Mouse (Mus musculus) myocyte (in vitro differentiated cells): ENCODE measurements around the gene Wdr82.

ENCODE experiments used
- CEBPB ChIP-seq: IDR thresholded peaks from 2 replicates; pipeline ENCODE4 v1.6.1; 2011; ENCODE audit warnings: mild to moderate bottlenecking, moderate library complexity; ENCODE audit not compliant: poor library complexity, insufficient read depth, severe bottlenecking
- E2F4 ChIP-seq: IDR thresholded peaks from one replicate; pipeline ENCODE4 v1.6.1; 2011; ENCODE audit warnings: mild to moderate bottlenecking, control low read depth, moderate library complexity; ENCODE audit not compliant: insufficient read depth
- MAX ChIP-seq: IDR thresholded peaks from one replicate; pipeline ENCODE4 v1.6.1; 2011; ENCODE audit warnings: low read depth, mild to moderate bottlenecking, control low read depth
- MYOD1 ChIP-seq, 3 experiments: IDR thresholded peaks; one replicate each; pipeline ENCODE4 v1.6.1; 2011; ENCODE audit warnings: control low read depth in 2 of 3, low read depth in 2 of 3, mild to moderate bottlenecking in 2 of 3, moderate library complexity in 1 of 3; ENCODE audit not compliant: insufficient read length in 2 of 3, control insufficient read depth in 1 of 3
- MYOG ChIP-seq, 3 experiments: IDR thresholded peaks; one replicate each; pipeline ENCODE4 v1.6.1; 2011; ENCODE audit warnings: control low read depth in 2 of 3, low read depth in 2 of 3, mild to moderate bottlenecking in 2 of 3; ENCODE audit not compliant: insufficient read length in 2 of 3, control insufficient read depth in 1 of 3, insufficient read depth in 1 of 3
- POLR2A ChIP-seq: IDR thresholded peaks from one replicate; pipeline ENCODE4 v1.6.1; 2011; ENCODE audit warnings: low read depth, mild to moderate bottlenecking, control low read depth, moderate library complexity; ENCODE audit not compliant: insufficient read length
- POLR2AphosphoS2 ChIP-seq: IDR thresholded peaks from one replicate; pipeline ENCODE4 v1.6.1; 2011; ENCODE audit warnings: low read depth, control low read depth; ENCODE audit not compliant: insufficient read length
- SRF ChIP-seq: IDR thresholded peaks from one replicate; pipeline ENCODE4 v1.6.1; 2011; ENCODE audit warnings: low read depth; ENCODE audit not compliant: control insufficient read depth, insufficient read length
- TCF12 ChIP-seq: IDR thresholded peaks from one replicate; pipeline ENCODE4 v1.6.1; 2011; ENCODE audit warnings: mild to moderate bottlenecking, control low read depth; ENCODE audit not compliant: poor library complexity, insufficient read depth, severe bottlenecking
- TCF3 ChIP-seq: IDR thresholded peaks from one replicate; pipeline ENCODE4 v1.6.1; 2011; ENCODE audit warnings: low read depth, control low read depth; ENCODE audit not compliant: insufficient read length
- USF1 ChIP-seq: IDR thresholded peaks from one replicate; pipeline ENCODE4 v1.6.1; 2011; ENCODE audit warnings: low read depth, mild to moderate bottlenecking, control low read depth, moderate library complexity

DNA sequence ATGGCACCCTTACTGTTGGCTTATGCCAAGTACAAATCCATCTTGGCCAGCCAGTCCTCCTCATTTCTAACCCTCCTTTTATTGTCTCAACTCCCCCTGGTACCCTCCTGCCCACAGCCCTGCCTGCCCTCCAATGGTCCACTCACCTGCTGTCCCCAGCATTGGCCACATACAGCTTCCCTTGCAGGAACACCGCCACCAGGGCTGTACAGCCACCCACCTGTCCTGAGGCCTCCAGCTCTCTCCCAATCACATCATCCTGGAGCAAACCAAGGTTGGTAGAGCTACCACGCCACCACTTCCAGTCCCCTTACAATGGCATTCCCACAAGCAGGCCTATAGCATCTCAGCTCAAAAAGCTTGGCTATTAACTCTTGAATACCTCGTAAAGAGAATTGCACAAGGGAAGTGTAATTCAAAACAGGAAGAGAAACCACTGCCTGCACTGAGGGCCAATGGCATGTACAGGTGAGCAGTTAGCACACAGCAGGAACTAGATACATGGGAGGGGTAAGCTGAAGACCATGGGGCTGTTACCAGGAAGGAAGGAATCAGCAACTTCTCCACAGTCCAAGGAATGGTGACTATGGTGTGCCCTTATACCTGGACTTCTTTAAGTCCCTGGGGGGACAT lies 26.5 kb downstream of the Wdr82 start:
- TF ChIP-seq POLR2AphosphoS2 (no peak), POLR2A (no peak), MYOG (IDR thresholded peaks at IDR 0.05; ENCODE audit: control insufficient read depth in 1 of 3, insufficient read depth in 1 of 3, insufficient read length in 2 of 3, low read depth in 2 of 3) (no peak), SRF (no peak), MAX (no peak), USF1 (no peak), E2F4 (no peak), TCF12 (no peak), MYOD1 (IDR thresholded peaks at IDR 0.05; ENCODE audit: control insufficient read depth in 1 of 3, insufficient read length in 2 of 3, low read depth in 2 of 3) (no peak), TCF3 (no peak), CEBPB (no peak)
